Mouse (Mus musculus) kidney, postnatal 10 days (tissue): ENCODE measurements around the gene Hist1h1d.
A peak's percentile ranks its signal among the peaks of the same experiment; 100 is the strongest.
"Not testable (repeated sequence)": the region's sequence is repeated elsewhere in the genome, so short reads cannot be mapped to it uniquely, and the experiment has no call there.

ENCODE experiments used
- DNase-seq: peaks from one replicate; pipeline ENCODE4 v3.0.0; 2021; ENCODE audit warnings: mixed read lengths

The Hist1h1d gene

GRCm38 (mm10) chr13:23573898-23574524 is 20.9 kb downstream of the Hist1h1d start, which contains the start of the genes Hist1h2bf and Hist1h2ad:
TSS of gene Hist1h2bf (minus strand) at chr13:23574196.
TSS of gene Hist1h2ad (plus strand) at chr13:23574381.
- DNase-seq: peak; percentile 93

GRCm38 (mm10) chr13:23574546-23575170 is 21.6 kb downstream of the Hist1h1d start:
- DNase-seq: not testable (repeated sequence)

GRCm38 (mm10) chr13:23575271-23575851 is 22.3 kb downstream of the Hist1h1d start, which contains the start of gene Hist1h3d:
TSS of gene Hist1h3d (plus strand) at chr13:23575763.
- DNase-seq: no peak

GRCm38 (mm10) chr13:23575864-23576313 is 22.8 kb downstream of the Hist1h1d start:
- not testable (repeated sequence) for DNase-seq

- DNase-seq: no peak
Measured at GRCm38 (mm10) chr13:23576351-23576881, 23.4 kb downstream of the Hist1h1d start.

- no peak for DNase-seq
Measured at GRCm38 (mm10) chr13:23576906-23577639, 24.0 kb downstream of the Hist1h1d start.

GRCm38 (mm10) chr13:23577835-23578234 is 24.8 kb downstream of the Hist1h1d start:
- DNase-seq: no peak

- DNase-seq: peak; percentile 94
Measured at GRCm38 (mm10) chr13:23581408-23582218, 28.6 kb downstream of the Hist1h1d start, which contains the start of gene Hist1h4d. TSS of gene Hist1h4d (plus strand) at chr13:23581598.

GRCm38 (mm10) chr13:23582219-23583056 is 29.4 kb downstream of the Hist1h1d start:
- no peak for DNase-seq

GRCm38 (mm10) chr13:23583387-23584068 is 30.5 kb downstream of the Hist1h1d start:
- no peak for DNase-seq

GRCm38 (mm10) chr13:23584331-23584730 is 31.3 kb downstream of the Hist1h1d start:
- no peak for DNase-seq

- DNase-seq: peak; percentile 81
Measured at GRCm38 (mm10) chr13:23585029-23585441, 32.0 kb downstream of the Hist1h1d start.

- peak; percentile 68 for DNase-seq
Measured at GRCm38 (mm10) chr13:23585442-23586098, 32.5 kb downstream of the Hist1h1d start.

- DNase-seq: no peak
Measured at GRCm38 (mm10) chr13:23586099-23586939, 33.3 kb downstream of the Hist1h1d start.

GRCm38 (mm10) chr13:23586940-23587225 is 33.8 kb downstream of the Hist1h1d start:
- no peak for DNase-seq

GRCm38 (mm10) chr13:23591206-23591605 is 38.1 kb downstream of the Hist1h1d start:
- no peak for DNase-seq

- DNase-seq: not testable (repeated sequence)
Measured at GRCm38 (mm10) chr13:23591886-23592285, 38.8 kb downstream of the Hist1h1d start.

GRCm38 (mm10) chr13:23592614-23593013 is 39.6 kb downstream of the Hist1h1d start:
- no peak for DNase-seq
